Mouse (Mus musculus): Measurements from ENCODE around the gene Pitpnb.

Pitpnb gene

DNA sequence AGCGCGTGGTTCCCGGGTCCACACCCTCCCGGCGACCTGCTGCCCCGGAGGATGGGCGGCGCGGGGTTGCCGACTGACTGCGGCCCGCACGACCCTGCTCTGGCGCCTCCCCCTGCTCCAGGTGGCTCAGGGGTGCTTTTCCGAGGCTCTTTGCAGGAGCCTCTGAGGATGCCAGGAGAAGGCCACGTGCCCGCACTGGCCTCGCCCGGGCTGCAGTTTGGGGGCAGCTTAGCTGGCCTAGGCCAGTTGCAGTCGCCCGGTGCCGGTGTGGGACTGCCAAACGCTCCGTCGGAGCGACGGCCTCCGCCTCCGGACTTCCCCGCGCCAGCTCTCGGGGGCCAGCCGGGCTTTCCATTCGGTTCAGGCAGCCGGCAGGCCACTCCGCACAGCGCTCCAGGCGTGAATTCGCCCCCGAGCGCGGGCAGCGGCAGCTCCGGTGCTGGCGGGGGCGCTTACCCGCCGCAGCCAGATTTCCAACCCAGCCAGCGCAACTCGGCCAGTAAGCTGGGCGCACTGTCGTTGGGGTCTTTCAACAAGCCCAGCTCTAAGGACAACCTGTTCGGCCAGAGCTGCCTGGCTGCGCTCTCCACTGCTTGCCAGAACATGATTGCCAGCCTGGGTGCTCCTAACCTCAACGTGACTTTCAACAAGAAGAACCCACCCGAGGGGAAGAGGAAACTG, 89.6 kb downstream of the Pitpnb start:
- no peak for DNase-seq (ENCODE audit: extremely low read depth, low read depth, low spot score)

DNA sequence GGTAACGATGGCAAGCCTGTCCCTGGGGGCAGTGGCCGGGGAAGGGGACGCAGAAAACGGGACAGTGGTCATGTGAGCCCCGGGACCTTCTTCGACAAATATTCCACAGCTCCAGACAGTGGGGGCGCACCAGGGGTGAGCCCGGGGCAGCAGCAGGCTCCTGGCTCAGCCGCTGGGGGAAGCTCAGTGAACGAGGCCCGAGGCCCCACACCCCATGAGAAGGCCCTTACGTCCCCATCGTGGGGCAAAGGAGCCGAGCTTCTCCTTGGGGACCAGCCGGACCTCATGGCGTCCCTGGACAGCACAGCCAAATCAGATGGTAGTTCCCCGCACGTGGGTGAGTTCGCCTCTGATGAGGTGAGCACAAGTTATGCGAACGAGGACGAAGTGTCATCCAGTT, 90.3 kb downstream of the Pitpnb start:
- no peak for DNase-seq (ENCODE audit: extremely low read depth, low read depth, low spot score)

DNA sequence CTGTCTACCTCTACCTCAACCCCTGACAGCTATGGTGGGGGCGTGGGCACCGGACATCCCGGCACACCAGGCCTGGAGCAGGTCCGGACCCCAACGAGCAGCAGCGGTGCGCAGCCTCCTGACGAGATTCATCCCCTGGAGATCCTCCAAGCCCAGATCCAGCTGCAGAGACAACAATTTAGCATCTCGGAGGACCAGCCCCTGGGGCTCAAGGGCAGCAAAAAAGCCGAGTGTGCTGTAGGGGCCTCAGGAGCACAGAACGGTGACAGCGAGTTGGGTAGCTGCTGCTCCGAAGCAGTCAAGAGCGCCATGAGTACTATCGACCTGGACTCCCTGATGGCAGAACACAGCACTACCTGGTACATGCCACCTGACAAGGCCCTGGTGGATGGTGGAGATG, 90.9 kb downstream of the Pitpnb start:
- DNase-seq (ENCODE audit: extremely low read depth, low read depth, low spot score) = no peak

DNA sequence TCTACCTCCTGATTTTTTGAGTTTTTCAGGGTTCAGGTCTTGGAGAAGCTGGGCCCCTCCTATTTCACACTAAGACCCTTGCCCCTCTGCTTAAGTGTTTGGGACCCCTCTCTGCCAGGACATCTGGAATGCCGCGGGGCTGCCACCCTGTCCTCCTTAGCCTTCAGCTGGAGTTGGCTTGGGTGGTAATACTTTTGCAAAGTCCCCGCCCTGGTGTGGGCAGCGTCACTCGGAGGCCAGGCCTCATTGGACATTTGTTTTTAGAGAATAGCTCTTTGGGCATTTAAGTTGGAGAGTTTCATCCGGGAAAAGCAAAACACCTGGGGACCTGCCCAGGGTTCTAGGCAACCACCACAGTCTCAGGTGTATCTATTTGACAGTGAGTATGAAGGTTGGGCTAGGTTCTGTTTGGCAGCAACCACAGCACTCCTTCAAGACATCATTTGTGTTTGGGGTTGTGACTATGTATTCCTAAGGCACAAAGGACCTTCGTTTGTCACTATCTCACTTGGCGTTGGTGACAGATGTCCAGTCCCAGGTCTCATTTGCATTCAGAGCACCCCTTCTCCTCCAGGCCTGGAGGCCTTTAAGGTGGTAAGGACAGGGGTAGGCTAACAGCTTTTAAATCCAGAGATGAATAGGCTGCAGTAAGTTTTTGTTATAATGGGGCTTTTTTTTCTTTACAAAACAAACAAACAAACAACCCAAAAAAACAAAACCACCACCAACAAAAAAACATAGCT, 91.7 kb downstream of the Pitpnb start:
- DNase-seq (ENCODE audit: extremely low read depth, low read depth, low spot score) = no peak

DNA sequence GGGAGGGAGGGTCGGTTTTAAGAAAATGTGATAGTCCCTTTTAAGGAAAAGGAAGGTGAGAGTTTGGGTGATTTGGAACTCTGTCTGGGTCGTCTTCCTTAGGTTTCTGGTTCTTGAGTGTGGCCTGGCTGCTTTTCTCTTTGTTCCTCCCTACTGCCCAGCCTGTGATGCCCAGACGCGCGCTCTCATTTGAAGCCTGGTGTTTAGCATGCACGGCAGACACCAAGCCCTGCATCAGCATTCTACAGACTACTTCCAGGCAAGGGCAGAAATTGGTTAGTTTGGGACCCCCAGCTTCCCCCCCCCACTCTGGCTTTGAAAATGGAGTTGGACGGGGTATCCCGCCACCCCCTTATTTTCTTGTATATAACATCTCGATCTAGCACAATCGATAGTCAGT, 92.4 kb downstream of the Pitpnb start:
- no peak for DNase-seq (ENCODE audit: extremely low read depth, low read depth, low spot score)

DNA sequence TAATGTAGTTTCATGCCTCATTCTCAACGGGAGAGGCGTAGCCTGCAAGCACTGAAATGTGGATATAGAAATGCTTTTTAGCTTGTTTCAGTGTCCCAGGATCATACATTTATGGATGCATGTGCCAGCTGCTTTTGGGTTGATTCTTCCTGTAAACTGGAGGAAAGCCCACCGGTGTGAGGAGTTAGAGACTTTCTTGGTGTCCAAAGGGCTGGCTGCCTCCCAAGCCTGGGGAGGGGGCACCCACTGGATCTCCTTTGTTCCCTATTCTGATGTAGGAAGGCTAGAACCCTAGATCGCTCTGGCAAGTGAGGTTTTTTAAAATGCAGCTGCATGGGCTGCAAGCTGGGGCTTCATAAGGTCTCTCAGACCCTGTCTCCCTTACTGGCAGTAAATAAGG, 93.1 kb downstream of the Pitpnb start:
- no peak for DNase-seq (ENCODE audit: extremely low read depth, low read depth, low spot score)

DNA sequence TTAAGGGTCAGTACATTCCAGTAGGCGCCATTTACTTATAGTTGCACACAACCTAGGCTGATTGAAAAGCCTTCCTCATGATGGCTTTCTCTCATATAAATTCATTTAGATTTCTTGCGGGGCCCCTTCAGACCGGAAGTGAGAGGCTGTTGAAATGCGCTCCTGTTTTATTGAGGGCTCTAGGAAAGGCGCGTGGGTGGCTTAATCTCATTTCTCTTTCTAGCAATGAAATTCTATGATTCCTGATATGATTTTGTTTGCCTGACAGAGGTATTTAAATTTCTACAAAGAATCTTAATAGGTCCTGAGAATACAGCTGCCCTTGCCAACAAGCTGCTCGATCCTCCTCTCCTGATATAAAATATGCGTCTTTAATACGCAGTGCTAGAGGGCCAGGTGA, 95.2 kb downstream of the Pitpnb start:
- DNase-seq (ENCODE audit: extremely low read depth, low read depth, low spot score) = no peak

DNA sequence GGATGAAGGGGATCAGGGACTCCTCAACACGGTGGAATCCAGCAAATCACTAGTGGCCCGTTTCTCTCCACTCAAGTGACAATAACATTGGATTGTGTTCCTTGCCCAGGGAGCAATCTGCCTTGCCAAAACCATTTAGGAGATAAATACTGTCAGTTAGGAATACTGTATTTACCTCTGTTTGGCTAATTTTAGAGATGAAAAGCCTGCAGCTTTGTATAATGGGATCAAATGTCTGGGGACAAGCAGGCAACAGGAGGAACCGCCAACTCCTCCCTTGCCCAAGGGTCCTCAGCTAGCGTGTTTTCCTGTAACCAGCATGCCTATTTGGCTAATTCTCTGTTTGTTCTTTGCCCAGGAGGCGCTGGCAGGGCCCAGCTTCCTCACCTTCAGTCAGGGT, 95.7 kb downstream of the Pitpnb start:
- DNase-seq (ENCODE audit: extremely low read depth, low read depth, low spot score) = no peak

DNA sequence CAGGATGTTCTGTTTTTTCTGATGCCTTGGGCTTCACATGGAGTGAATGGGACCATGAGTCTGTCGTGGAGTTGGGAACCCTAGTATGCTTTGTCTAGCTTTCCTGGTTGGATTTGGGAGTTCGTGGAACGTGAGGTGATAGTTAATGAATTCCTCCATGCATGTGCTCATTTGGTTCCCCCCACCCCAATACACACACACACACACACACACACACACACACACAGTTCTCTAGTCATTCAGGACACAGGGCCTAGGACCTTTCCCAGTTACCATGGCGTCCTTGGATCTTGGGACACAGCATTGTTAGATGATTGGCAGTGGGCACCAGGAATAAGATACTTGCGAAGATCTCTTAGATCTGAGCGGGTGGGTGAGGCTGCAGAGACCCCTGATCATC, 98.3 kb downstream of the Pitpnb start:
- DNase-seq (ENCODE audit: extremely low read depth, low read depth, low spot score) = no peak

DNA sequence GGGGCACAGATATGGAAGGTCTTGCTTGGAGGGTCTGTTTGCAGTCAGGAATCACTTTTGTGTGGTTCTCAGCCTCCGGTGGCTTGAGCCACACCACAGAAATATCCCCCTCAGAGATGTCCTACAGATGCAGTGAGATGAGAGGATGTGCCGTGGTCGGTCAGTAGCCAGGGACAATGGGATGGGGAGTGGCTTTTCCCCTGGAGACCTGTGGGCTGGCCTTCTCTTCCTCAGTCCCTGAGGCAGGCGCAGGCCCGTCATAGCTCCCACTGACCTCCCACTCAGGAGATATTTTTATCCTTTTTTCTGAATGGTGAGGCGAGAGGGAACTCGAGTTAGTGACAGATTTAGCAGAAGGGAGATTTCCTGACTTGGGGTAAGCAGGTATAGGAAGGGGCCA, 99.2 kb downstream of the Pitpnb start:
- DNase-seq (ENCODE audit: extremely low read depth, low read depth, low spot score) = no peak

DNA sequence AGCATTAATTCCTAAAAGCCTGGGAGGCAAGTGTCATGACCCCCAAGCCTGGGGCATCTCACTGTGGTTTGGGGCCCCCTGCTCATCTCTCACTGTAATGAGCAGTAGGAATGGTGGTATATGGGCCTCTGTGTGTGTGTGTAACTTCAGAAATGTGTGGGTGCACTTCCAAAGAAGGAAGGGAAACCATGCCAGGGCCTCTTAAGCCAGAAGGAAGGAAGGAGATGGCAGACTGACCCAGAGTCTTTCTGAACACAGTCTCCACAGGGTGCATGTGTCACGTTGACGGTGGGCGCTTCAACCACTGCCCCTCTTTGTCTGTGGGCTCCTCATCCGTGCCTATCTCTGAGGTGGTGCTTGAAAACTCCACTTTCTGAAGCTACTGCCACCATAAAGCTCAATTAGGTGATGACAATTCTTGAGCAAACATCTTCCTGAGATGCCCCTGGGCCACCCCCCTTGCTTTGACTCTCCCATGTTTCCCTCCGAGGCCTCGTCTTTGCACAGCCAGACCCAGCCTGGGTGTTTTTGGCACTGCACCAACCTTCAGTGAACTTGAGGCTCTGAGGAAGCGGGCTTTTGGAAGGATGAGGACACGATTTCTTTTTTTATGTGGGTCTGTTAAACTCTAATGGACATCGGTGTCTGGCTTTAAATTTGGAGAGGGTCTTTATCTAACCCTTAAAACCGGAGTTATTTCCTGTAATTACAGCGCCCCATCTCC, 100.6 kb downstream of the Pitpnb start:
- DNase-seq (ENCODE audit: extremely low read depth, low read depth, low spot score) = no peak

DNA sequence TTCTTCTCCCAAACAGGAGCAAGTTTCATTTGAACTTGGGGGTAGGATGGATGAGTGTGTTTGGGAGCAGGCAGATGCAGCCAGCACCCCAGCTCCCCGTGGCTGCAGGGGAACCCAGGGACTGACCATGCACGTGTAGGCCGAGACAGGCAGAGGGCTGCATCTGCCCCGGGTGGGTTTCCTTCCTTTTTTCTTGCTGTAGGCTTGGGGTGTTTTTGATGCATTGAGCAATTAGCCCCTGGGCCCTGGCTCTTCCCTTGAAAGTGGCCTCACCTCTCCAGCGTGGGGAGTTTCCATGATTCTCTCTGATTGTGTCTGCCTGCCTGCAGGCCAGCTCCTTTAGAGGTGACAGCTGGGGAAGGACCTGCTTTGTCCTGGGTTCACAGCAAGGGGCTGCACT, 102.3 kb downstream of the Pitpnb start:
- no peak for DNase-seq (ENCODE audit: extremely low read depth, low read depth, low spot score)

DNA sequence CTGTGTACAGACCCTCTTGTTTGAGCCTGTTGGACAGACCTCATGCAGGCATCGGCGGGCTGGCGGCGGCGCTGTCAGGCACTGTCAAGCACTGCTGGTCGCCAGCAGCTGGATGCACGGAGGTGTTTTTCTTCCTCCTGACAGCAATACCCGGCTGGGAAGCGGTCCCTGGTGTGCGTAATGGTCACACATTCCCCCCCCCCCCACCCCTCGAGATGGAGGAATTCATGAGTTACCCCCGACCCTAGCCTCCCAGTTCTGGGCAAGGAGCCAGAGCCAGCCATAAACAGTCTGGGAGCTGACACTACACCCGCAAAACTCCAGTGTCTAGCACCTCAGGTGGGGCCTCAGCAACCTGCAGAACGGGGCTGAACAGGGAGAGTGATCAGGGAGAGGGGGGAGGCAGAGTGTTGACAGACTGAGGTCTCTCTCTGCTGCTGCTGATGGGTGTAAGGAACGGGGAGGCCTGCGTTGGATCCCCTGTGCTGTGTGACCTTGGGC, 103.8 kb downstream of the Pitpnb start:
- no peak for DNase-seq (ENCODE audit: extremely low read depth, low read depth, low spot score)

DNA sequence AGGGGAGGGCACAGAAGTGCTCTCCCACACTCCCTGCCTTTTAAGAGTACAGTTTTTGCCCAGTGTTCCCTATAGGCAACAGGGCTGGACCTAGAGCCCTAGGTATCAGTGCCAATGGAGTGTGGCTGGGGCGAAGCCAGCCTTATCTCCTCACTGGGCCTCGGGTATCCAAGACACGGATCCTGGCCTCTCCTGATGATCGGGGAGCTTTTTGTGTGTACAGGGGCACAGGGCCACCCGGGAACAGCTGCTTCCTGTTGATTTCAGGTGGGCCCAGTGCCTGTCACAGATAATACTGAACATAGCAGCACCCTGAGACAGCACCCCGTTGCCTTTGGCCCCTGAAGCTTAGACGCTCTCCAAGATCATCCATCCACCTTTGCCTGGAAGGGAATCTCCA, 105.7 kb downstream of the Pitpnb start:
- no peak for DNase-seq (ENCODE audit: extremely low read depth, low read depth, low spot score)

DNA sequence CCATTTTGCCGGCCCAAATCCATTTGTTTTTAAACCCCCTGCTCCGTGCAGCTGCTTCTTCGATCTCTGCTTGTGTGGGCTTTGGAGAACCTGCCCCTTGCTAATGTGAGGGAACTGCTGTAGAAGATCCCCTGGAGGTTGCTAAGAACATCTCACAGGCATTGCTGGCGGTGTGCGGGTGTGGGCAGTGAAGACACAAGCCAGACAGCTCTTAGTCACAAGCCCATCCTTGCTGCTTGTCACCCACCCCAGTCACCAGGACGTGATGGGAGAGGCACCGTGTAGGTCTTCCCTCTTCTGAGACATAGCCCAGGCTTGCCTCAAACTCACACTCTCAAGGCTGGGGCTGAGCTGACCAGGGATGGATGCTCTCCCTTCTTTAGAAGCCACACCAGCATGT, 106.6 kb downstream of the Pitpnb start:
- DNase-seq (ENCODE audit: extremely low read depth, low read depth, low spot score) = no peak

Data from fat pad, adult 2 months (tissue).